Mouse (Mus musculus): ENCODE measurements around the gene Tcp11l2. TPM values are rescaled to one million over a fixed set of nuclear protein-coding genes. Genes with fewer than 3 reads are reported as not detected.

The Tcp11l2 gene
- total RNA-seq, 1 experiment from 2014 or later: 11.2 TPM

DNA sequence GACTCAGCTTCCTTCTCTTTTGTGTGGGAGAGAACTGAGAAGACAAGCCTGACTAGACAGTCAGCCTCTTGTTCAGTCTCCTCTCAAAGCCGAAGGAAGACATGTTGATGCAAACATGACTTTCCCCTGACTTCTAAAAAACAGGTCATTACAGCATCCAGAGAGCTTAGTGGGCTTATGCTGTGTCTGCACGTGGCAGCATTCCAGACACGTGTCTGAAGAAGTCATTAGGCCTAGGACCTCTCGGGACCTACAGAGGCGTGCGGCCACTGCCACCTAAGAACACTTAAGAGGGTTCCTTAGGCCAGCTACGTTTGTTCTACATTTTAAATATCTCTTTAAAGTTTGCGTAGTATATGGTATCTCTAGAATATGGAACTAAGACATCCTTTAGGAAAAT lies 69.5 kb downstream of the Tcp11l2 start:
- ATAC-seq (replicated peaks; ENCODE audit: low read depth, poor library complexity, severe bottlenecking): no peak

DNA sequence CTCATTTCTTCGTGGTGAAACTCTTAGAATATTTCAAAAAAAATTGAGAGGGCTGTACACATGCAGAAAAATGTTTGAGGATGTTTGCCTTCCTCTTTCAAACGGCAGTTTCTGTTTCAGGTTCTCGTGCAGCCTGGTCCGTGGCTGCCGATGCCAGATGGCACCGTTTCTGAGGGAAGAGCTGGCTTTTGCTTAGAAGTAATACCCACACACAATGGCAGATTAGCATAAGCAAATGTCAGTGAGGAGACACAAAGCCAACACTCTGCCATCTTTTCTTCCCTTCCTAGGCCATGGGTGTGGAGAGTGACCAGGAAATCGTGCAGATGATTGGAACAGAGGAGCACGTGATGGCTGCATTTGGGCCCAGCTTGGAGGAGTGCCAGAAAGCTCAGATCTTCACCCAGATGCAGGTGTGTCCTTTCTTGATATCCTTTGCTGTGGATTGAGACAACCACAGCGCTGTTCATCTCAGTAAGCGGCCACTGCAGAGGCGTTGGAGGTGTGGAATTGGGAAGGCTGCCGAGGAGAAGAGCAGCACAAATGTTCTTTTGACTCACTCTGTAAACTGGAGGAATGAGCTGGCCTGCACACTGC lies 70.2 kb downstream of the Tcp11l2 start:
- peak; percentile 53 for ATAC-seq (replicated peaks; ENCODE audit: low read depth, poor library complexity, severe bottlenecking)

DNA sequence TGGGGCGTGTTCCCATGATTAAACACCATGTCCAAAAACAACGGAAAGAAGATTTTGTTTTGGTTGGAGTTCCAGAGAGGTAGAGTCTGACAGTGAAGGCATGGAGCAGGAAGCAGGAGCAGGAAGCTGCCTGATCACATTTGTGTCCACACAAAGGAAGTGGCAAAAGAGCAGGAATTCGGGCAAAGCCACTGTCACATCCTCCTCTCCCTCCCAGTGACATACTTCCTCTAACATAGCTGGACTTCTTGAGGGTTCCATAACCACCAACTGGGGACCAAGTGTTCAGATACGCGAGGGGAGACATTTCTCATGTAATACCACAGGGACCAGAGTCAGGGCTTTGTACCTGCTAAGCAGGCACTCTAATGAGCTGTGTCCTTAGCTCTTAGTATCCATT lies 70.8 kb downstream of the Tcp11l2 start:
- ATAC-seq (replicated peaks; ENCODE audit: low read depth, poor library complexity, severe bottlenecking): peak; percentile 21

DNA sequence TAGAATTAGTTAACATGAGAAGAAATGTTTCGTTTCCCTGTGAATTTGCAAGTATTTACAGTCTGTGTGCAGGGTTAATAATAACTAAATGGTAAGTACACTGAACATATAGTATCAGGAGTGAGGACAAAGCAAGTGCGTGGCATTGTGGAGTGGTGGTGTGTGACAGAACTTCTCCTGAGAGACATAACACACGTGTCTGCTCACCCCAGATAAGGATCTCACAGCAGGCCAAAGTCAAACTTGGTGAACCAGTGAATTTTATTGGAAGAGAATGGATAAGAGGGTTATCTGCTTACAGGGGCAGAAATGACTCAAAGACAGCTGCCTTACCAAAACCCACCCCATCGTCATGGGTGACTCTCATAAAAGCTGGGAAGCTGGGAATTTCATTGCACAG lies 72.5 kb downstream of the Tcp11l2 start:
- no peak for ATAC-seq (replicated peaks; ENCODE audit: low read depth, poor library complexity, severe bottlenecking)

DNA sequence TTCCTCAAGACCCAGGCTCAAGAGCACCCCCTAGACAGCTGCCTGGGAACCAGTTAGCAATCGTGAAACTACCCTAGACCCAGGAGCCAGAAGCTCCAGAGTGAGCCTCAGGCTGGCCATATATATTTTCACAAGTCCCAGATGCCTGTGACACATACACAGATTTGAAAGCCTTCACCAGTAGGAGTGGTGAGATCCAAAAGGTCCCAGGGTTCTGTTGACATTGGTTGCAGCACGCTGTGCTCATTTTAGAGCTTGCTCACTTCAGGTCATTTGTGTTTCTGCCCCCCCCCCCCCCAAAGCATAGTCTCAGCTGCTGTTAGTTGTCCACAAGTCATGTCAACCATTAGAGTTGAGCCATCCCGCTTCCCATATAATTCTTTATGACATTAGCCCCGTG lies 77.6 kb downstream of the Tcp11l2 start:
- no peak for ATAC-seq (replicated peaks; ENCODE audit: low read depth, poor library complexity, severe bottlenecking)

DNA sequence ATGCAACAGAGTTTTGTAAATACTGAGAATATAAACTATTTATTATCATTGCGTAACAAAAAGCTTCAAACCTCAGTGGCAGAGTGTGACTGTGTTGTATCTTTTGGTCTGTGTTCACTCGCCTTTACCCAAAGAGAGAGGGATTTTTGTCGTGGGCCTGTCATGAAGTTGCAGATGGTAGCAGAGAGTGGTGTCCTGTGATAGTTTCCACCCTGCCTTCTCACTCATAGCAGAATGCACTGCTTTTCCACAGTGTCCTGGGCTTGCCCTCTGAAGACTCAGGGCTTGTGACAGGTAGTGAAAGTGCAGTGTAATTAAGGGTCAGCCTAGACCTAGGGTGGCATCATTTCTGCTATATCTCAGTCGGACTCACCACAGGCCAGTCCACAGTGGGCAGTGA lies 78.3 kb downstream of the Tcp11l2 start:
- no peak for ATAC-seq (replicated peaks; ENCODE audit: low read depth, poor library complexity, severe bottlenecking)

DNA sequence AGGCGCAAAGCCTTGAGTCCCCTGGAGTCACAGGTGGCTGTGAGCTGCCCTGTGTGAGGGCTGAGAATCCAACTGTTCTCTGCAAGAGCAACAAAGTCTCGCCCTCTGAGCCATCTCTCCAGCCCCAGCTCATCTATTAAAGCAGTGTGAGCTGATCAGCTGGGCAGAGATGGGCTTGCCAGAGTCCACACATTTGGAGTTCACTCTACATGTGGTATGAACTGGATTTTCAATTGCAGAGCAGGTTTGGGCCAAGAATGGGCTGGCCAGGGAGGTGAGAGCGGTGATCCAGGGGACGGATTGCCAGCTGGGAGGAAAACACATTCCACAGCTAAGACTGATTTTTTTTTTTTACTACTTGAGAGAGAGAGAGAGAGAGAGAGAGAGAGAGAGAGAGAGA lies 80.2 kb downstream of the Tcp11l2 start:
- no peak for ATAC-seq (replicated peaks; ENCODE audit: low read depth, poor library complexity, severe bottlenecking)

DNA sequence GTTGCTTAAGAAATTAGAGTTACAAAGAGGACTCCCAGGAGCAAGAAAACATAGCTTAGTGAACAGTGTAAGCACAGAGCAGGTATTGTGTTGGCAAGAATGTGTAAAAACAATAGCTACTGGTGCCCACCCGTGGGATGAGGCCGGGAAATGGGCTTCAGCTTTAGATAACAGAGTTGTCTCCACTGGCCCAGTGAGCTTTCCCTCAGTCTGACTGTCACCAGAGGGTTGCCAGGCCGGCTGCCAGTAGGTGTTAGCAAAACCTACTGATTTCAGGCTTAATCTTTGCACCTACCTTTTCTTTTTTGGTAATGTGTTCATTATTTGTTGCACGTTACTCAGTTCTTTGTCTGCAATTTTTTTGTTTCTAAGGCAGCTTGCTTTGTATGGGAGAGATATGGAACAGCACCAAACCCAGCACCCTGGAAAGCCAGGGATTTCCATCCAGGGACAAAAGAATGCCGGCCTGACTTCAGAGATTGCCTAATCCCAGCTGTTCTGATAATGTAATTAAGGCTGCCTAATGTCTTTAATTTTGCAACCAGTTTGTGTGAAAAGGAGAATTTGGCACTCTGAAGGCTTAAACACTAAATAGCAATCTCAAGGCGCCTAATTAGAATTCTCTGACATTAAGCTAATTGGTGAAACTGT lies 81.1 kb downstream of the Tcp11l2 start:
- 0 out of 2 replicates have a peak, but pooled peaks have one; percentile 10 for ATAC-seq (replicated peaks; ENCODE audit: low read depth, poor library complexity, severe bottlenecking)

DNA sequence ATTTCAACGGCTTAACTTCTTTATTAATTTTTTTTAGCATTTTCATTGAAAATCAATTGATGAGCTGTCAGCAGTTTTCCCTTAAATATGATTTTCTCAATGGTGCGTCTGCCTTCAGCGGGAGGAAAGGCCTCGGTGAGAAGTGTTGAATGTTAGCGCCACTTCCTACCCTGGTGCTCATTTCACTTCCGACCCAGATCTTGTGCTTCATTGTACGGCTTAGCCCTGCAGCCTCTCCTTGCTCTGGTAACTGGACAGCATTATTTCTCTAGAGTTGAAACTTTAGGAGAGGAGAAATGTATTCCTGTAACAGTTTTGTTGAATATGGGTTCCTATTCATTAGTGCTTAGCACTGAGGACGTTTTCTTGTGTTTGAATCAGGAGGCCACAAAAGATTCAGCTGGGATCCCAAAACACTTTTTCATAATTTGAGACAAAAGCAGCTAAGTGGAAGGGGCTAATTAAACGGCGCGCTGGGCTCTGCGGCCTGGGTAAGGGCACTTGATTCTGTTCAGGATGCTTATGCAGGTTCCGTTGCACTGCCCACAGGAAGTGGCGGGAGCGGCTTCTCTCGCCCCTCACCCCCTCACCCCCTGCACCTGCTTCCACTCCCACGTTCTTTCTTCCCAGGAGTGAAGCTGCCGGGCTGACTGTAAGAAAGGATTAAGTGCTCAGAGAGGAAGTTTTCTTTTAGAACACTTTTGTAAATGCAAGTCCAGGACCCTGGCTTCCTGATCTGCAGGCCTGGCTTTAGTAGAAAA lies 81.8 kb downstream of the Tcp11l2 start:
- peak; percentile 52 for ATAC-seq (replicated peaks; ENCODE audit: low read depth, poor library complexity, severe bottlenecking)

DNA sequence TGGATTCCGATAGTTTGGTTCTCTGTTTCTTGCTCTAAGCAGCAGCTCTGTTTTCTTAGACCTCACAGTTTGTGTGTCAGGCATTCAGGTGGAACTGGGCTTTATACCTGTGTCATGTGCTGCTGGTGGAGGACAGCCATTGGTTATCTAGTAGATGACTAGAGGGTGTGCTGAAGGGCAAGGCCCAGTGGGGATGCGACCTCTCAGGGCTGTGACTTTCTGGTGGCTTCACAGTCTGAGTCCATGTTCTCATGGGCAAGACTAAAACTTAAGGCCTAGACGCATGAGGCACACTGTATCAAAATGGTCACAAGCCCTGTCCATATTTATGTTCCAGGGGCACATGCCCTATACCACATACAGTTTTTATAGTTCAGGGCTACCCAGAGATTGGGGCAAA lies 82.9 kb downstream of the Tcp11l2 start:
- no peak for ATAC-seq (replicated peaks; ENCODE audit: low read depth, poor library complexity, severe bottlenecking)

DNA sequence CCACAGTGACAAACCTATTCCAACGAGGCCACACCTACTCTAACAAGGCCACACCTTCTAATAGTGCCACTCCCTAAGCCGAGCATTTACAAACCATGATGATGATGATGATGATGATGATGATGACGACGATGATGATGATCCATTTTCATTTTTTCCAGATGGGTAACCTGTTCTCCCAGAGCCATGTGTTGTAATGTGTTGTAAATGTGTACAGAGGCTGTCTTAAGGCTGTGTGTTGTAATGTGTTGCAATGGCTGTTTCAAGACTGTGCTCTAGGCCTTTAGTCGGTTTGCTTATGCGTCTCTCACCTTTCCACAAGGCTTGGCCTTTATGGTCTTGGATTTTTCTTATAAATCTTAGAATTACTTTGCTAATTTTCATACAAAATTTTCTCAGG lies 85.7 kb downstream of the Tcp11l2 start:
- no peak for ATAC-seq (replicated peaks; ENCODE audit: low read depth, poor library complexity, severe bottlenecking)

Other genes starting within 250 kb of the Tcp11l2 start
- 0.14 and 1.0 TPM in 2 replicates for gene Nuak1, start 136.0 kb upstream of the Tcp11l2 start, total RNA-seq (2017)
- 32.7 and 35.9 TPM in 2 replicates for gene Ckap4, start 42.6 kb upstream of the Tcp11l2 start, total RNA-seq (2017)
- 41.5 and 45.5 TPM in 2 replicates for gene Polr3b, start 45.7 kb downstream of the Tcp11l2 start, total RNA-seq (2017)
- gene Rfx4, start 179.4 kb downstream of the Tcp11l2 start, total RNA-seq (2017): not detected in 2 replicates